Mouse (Mus musculus) skeletal muscle tissue, adult 2 months (tissue): ENCODE data around the gene Ankrd9.

Experiments
- DNase-seq: peaks from one replicate; pipeline ENCODE4 v3.0.0-alpha.2; 2012; ENCODE audit warnings: low read depth, low spot score

Gene Ankrd9

GRCm38 (mm10) chr12:110990500-110990899 is 11.7 kb upstream of the Ankrd9 start:
- DNase-seq = no peak

- DNase-seq = no peak
Observed at GRCm38 (mm10) chr12:110989409-110989808, 10.6 kb upstream of the Ankrd9 start.

- peak; percentile 87 for DNase-seq
Observed at GRCm38 (mm10) chr12:110986536-110987425, 7.9 kb upstream of the Ankrd9 start.

GRCm38 (mm10) chr12:110985141-110985540 is 6.3 kb upstream of the Ankrd9 start:
- DNase-seq = no peak

- DNase-seq = no peak
Observed at GRCm38 (mm10) chr12:110984598-110984997, 5.8 kb upstream of the Ankrd9 start.

GRCm38 (mm10) chr12:110983714-110984113 is 4.9 kb upstream of the Ankrd9 start:
- no peak for DNase-seq

- DNase-seq = no peak
Observed at GRCm38 (mm10) chr12:110983083-110983482, 4.2 kb upstream of the Ankrd9 start.

GRCm38 (mm10) chr12:110981736-110982135 is 2.9 kb upstream of the Ankrd9 start:
- no peak for DNase-seq

- DNase-seq = no peak
Observed at GRCm38 (mm10) chr12:110979808-110980207, 968 bp upstream of the Ankrd9 start.

- peak; percentile 69 for DNase-seq
Observed at GRCm38 (mm10) chr12:110977896-110978606, 789 bp downstream of the Ankrd9 start.

- DNase-seq = no peak
Observed at GRCm38 (mm10) chr12:110977345-110977733, 1.5 kb downstream of the Ankrd9 start.

- DNase-seq = no peak
Observed at GRCm38 (mm10) chr12:110976589-110977344, 2.1 kb downstream of the Ankrd9 start.

- DNase-seq = peak; percentile 95
Observed at GRCm38 (mm10) chr12:110975838-110976468, 2.9 kb downstream of the Ankrd9 start.

GRCm38 (mm10) chr12:110975385-110975784 is 3.5 kb downstream of the Ankrd9 start:
- DNase-seq = peak; percentile 88

- DNase-seq = no peak
Observed at GRCm38 (mm10) chr12:110974726-110975125, 4.1 kb downstream of the Ankrd9 start.

GRCm38 (mm10) chr12:110974295-110974694 is 4.5 kb downstream of the Ankrd9 start:
- DNase-seq = peak; percentile 71

- no peak for DNase-seq
Observed at GRCm38 (mm10) chr12:110973829-110974228, 5.0 kb downstream of the Ankrd9 start.

GRCm38 (mm10) chr12:110971972-110972371 is 6.9 kb downstream of the Ankrd9 start:
- no peak for DNase-seq

GRCm38 (mm10) chr12:110970408-110970807 is 8.4 kb downstream of the Ankrd9 start:
- DNase-seq = no peak

GRCm38 (mm10) chr12:110967146-110967545 is 11.7 kb downstream of the Ankrd9 start:
- DNase-seq = no peak

- DNase-seq = no peak
Observed at GRCm38 (mm10) chr12:110966079-110966478, 12.8 kb downstream of the Ankrd9 start.
